Mouse (Mus musculus) cerebral cortex, adult 2 months (tissue): Measurements from ENCODE around the gene Gnb4.

ENCODE experiments used
- WGBS: fragments of 180-500 bp; shearing (Covaris S2); methylation state at CpG from one replicate; pipeline ENCODE4 v1.1.7; 2018; 5-methylcytosine and 5-hydroxymethylcytosine counted together

The Gnb4 gene

DNA sequence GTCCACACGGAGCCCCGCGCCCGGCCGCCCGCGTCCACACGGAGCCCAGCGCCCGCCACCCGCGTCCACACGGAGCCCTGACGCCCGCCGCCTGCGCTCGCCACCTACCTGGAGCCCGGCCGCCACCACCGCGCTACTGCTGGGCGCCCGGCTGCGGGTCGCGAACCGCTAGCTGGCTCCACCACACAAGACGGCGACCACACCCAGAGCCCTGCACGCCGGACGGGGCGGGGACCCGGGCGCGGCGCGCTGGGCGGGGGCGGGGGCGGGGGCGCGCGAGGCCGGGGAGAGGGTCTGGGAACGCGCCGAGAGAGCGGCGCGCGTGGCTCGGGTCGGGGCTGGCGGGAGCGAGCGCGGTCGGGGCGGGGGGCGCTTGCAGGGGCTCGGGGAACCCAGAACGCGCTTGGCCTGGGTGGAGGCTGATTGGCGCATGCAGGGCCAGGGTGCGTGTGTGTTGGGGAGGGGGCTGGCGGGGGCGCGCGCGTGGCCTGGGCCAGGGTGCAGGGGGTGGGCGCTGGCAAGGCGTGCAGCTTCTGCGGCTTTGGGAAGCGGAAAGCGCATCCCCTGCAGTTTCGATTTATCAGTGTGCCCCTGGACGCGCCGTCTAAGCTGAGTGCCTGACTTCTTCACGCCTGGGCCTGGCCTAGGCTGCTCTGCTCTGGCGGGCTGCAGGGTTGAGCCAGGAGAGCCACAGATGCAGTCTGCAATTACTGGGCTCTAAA is at the start of gene Gnb4:
Gnb4 (minus strand) TSS at position 255 of the 722 bp plus-strand sequence.
- 3% methylated on average over 76 of the region's 83 CpGs for WGBS

DNA sequence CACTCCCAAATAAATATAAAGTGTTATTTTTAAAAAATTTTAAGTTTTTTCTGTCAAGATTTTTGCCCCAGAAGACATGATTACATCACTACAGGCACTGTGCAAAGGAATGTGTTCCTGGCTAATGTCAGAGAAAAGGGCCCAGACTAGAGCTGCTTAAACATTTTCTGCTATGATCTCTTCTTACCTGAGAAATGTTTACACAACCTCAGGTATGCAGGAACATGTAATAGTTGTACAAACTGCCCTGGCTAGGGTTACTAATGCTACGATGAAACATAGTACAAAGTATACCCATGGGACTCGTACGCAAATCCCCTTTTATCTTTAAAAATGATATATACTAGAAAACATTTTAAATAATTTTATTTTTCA is 45.2 kb upstream of the Gnb4 start:
- WGBS: 97% methylated on average over 3 of the region's 3 CpGs

DNA sequence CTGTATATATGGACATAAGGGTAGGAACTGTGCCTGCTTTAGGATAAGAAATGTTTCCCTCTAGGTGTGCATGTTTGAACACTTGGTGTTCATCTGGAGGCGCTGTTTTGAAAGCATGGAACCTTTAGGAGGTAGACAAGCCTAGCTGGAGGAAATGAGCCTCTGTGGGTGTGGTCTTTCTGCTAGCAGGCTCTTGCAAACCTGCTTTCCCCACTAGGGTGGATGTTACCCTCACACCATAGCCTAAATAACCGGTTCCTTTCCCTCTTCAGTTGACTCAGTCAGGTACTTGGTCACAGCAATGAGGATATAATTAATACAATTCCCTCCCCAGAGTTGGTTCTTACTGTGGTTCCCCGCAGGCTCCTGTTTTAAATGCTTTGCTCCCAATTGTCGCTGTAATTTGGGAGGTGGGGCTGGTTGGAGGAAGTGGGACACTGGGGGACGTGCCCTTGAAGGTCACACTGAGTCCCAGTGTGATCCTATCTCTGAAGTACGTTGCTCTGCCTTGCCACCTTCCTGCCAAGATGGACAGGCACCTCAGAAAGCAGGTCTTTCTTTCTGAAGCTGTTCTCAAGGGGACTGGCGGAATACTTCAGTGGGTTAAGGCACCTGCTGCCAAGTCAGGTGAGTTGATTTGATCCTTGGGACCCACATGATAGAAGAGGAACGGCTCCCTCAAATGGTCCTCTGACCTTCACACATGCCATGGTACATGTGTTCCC is 44.6 kb upstream of the Gnb4 start:
- 76% methylated on average over 8 of the region's 8 CpGs for WGBS

DNA sequence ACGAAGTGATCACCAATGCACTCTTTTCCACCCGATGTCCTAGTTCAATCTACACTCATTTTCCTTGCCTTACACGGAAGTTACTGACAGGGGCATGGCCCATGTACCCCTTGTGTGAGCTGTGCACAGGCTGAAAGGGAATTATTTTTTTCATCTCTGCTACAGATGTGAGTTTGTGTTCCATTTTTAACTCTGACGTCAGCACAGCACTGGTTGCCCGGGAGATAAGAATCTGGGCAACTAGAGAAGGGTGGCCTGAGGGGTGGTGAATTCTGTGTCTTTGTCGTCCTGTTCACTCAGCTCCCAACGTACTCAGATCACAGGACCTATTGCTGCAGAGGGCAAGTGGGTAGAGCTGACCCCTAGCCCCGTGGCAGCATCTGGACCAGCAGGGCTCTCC is 43.9 kb upstream of the Gnb4 start:
- WGBS: 51% methylated on average over 8 of the region's 8 CpGs

DNA sequence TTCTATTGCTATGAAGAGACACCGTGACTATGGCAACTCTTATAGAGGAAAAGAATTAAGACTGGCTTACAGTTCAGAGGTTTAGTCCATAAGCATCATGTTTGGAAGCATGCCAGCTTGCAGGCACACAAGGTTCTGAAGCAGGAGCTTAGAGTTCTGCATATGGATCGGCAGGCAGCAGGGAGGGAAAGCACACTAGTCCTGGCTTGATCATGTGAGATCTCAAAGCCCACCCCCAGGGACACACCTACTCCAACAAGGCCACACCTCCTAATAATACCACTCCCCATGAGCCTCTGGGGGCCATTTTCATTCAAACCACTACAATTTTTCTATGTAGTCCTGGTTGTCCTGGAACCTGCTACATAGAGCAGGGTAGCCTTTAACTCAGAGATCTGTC is 43.1 kb upstream of the Gnb4 start:
- WGBS: 68% methylated on average over 2 of the region's 2 CpGs

DNA sequence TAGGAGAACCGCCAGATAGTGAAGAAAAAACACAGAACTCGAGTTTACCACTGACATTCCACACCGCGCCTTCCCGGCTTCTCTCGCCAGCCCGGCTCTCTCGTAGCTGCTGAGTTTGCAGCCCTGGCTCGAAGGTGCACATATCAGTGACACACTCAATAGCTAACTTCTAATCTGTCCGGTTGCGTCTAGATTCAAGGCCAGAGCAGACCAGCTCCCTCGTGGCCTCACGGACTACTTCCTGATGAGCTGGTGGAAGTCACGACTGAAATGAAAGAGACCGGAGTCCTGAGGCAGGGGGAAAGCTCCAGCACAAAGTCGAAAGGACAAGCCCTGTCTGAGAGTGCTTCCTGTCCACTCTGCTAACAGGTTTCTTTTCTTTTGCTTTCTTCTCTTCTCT is 42.4 kb upstream of the Gnb4 start:
- 76% methylated on average over 16 of the region's 16 CpGs for WGBS

DNA sequence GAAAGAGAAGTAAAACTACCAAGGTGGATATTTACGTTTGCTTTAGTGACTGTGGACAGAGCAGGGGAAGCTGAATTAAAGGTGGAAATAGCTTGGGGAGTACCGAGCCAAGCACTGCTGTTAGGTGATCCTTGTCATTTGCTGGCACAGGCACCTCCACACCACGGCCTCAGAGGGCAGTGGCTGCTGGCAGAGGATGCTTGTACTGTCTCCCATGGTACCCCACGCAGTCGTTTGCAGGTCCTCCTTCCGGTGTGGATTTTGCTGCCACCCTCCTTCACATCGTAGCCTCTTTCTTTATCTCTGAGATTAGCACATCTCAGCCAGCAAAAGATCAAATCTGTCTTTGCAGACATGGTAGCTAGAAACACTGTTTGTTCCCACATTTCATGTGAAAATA is 42.0 kb upstream of the Gnb4 start:
- 60% methylated on average over 7 of the region's 7 CpGs for WGBS

DNA sequence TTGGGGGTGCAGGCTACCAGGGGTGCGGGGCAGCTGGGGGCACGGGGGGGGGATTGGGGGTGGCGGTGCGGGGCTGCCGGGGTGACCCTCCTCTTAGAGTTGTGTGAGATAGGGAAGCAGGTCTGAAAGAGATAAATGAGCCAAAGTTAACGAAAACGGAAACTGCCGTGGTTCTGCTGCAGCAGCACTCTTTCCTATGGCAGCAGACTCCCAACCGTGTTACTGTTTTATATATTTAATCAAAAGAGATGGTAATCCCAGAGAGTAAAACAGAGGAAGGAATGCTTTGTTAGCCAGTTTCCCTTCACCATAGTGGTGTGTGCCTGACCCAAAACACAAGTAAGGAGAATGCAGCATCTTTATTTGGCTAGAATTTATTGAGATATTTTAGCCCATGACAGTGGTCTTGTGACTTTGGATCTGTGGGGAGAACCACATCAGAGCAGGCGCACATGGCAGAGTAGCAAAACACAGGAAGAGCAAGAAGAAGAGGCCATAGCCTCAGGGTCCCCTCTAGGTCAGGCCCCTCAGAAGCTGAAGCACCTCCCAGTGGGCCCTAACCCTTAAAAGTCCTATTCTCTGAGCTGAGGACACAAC is 40.1 kb upstream of the Gnb4 start:
- 58% methylated on average over 10 of the region's 10 CpGs for WGBS

DNA sequence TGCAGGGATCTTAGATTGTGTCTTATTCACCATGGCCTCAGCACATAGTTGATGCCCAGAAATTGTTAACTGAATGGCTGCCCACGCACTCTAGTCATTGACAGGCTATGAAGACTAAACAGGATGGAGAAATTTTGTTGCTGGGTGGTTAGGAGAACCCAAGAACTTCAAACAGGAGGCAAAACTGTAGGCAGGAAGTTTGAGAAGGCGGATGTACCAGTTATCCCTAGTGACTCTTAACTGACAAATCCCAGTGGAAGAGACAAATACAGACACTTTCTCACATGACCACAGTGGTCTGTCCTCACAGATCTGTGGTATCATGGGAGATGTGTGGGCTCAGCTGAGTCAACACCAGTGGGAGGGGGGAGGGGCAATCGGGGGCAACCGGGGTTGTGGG is 39.6 kb upstream of the Gnb4 start:
- 70% methylated on average over 4 of the region's 4 CpGs for WGBS

DNA sequence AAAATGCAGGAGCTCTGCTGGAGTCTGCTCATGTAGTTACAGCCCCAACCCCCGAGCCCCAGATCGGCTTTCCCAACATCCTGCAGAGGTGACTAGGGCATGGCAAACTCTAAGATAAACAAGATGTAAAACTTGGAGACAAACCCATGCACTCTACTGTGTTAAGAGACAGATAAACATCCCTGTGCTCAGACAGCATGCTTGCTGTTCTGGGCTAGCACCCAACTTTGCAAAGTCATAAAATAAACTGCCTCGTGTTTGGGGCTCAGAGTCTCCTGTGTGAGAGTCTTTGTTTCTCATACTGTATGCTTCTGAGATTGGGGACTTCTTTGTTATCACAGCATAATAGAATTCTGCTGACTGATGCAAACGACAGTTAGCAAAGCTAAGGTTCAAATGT is 36.4 kb upstream of the Gnb4 start:
- WGBS: 59% methylated on average over 4 of the region's 4 CpGs

DNA sequence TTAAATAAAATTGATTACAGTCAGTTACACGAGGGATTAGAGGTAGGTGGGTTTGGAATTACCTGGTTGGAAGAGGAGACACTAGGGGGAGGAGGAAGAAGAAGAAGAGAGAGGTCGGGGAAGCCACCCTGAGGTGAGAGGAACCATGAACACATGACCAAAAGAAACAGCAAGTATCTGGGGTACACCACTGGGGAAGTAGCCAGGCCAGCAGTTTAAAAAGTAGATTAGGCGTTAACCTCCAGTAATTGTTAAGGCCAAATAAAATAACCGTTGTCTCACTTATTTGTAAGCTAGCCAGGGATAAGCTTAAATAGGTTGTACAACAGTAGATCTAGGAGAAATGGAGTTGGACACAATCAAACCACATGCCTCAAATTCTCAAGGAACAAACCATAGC is 32.9 kb upstream of the Gnb4 start:
- WGBS: 86% methylated on average over 4 of the region's 4 CpGs

DNA sequence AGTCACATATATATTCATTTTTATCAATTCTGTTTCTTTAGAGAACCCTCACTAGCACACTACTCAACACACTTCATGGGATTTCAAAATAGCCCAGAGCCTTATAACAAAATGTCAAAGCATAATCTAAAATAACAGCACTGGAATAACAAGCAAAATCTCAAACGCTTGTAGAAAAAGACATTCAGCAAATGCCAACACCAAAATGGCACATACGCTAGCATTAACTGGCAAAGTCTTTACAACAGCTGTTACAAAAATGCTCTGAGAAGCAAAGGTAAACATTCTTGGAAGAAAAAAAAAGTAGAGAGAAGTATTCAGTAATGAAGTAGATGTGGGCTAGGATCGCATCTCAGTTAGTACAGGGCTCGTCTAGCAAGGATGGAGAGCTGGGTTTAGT is 30.5 kb upstream of the Gnb4 start:
- 67% methylated on average over 4 of the region's 4 CpGs for WGBS

DNA sequence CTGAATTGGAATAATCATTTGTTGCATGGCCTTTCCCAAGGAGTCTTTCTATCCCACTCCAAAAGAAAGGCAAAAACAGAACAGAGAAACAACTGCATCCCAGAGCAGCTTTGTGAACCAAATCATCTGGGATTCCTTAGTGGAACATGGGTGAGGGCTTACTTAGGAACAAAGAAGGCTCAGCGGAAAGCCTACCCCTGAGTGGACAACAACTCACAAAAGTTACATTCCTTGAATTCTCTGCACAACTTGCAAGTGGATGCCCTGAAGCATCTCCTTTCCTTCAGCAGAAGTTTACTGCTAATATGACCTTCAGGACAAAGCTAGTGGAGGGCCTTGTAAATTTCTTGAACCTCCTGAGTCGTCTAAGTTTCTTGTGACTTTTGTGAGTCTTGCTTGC is 28.4 kb upstream of the Gnb4 start:
- WGBS: 80% methylated on average over 2 of the region's 2 CpGs

DNA sequence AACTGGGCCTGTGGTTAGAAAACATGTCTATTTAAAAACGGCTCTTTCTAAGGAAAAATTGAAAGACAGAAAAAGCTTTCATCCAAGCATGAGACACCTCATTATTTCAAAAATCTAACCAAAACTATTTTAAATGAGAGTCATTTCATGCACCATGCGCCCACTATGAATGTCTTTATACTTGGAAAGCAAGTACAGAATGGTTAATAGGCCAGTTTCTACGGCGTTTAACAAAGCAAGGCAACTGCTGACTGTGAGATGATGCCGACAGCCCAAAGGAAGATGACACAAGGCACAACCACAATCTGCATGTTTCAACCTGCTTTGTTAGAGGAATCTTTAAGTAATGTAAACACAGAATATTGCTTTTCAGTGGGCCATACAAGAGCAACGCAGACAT is 25.7 kb upstream of the Gnb4 start:
- 43% methylated on average over 6 of the region's 6 CpGs for WGBS

DNA sequence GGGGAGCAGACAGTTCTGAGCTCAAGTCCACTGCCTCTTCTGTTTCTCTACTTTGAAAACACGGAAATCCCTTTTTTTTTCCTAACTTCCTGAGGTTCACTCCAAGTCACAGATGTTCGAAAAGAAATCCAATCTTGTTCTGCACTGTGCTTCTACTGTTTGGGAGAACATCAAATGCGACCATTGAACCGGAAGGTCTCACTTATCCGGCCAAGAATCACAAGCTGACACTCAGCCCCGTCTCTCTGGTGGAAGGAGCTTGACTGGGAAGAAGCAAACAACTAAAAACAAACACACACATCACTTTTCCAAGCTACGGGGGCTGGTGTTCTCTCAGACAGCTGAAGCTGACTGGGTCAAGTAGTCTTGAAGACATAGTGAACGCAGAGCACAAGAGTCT is 21.9 kb upstream of the Gnb4 start:
- 54% methylated on average over 8 of the region's 8 CpGs for whole genome bisulfite sequencing

DNA sequence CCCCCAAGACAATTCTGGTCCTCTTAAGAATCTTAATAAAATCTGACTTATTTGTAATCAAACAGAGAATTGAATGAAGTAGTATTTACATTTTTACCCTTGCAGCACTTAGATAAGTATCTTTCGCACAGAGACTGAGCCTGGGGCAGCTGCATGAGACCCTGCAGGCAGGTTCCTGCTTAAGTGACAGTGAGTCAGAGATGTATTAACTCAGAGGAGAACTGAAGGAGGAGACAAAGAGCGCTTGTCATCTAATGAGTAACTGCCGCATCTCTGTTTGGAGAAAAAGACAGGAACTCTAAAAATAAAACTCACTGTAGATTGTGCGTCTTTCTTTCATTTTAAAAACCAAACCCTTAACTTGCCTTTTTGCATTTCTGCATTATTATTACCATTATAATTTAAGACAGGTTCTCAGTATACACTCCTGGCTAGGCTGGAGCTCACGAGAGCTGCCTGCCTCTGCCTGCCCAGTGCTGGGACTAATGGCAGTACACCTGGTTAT is 16.4 kb upstream of the Gnb4 start:
- 56% methylated on average over 5 of the region's 5 CpGs for WGBS

DNA sequence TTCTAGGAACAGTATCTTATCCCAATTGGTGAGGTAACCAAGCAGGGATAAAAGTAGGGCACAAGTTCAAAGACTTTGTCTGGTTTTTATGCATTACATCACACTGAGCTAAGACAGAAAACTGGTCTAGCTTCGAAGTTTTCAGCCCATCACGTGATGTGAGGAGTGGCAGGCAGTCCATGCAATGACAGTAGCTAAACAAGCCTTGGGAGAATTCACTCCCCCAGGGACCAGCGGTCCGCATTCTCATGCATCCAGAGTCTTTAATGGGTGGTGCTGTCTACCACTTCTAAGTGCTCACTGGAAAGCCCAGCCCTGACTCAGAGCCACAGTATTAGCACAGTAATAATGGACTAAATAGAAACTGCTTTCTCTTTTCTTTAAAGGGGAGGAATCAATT is 13.8 kb upstream of the Gnb4 start:
- WGBS: 72% methylated on average over 4 of the region's 4 CpGs

DNA sequence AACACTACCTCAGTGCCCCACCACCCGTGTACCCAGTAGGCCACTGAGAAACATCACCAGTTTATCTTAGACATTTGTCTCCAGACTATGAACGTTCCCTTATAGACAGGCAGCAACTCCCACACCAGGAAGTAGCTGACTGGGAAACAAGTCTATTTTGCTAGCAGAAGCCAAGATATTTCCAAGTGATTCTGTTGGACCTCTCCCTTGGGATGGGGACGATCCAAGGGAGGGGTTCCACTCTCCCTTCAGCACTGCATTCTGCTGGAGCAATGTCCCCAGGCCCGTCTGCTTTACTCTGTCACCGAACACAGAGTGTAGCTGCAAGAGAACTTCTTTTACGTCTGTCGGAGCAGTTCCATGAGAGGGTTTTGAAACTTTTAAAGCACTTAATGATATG is 11.8 kb upstream of the Gnb4 start:
- WGBS: 76% methylated on average over 7 of the region's 7 CpGs

DNA sequence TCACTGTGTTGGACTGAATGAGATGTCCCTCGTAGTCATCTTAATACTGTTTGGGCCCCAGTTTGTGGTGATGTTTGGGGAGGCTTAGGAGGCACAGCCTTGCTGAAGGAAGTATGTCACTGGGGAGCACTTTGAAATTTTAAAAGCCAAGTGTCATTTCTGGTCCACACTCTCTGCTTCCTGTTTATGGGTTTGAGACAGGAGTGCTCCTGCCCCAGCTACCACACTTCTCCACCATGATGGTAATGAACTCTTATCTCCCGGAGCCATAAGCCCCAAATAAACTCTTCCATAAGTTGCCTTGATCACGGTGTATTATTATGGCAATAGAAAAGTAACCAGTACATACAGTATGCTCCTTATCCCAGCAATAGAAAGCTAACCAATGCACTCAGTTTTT is 5.7 kb upstream of the Gnb4 start:
- 94% methylated on average over 3 of the region's 3 CpGs for WGBS

DNA sequence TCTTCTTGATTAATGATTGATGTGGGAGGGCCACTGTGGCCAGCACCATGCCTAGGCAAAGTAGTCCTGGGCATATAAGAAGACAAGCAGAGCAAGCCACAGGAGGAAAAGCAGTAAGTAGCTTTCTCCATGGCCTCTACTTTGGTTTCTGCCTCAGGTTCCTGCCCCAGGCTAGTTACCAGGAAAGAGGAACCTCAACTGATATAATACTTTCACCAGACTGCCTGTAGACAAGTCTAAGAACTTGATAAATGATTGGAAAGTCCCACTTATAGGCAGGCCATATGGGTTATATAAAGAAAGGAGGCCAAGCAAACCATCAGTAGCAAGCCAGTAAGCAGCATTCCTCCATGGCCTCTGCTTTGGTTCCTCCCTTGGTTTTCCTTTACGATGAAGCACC is 5.3 kb upstream of the Gnb4 start:
- 100% methylated on average over 1 of the region's 1 CpGs for WGBS

DNA sequence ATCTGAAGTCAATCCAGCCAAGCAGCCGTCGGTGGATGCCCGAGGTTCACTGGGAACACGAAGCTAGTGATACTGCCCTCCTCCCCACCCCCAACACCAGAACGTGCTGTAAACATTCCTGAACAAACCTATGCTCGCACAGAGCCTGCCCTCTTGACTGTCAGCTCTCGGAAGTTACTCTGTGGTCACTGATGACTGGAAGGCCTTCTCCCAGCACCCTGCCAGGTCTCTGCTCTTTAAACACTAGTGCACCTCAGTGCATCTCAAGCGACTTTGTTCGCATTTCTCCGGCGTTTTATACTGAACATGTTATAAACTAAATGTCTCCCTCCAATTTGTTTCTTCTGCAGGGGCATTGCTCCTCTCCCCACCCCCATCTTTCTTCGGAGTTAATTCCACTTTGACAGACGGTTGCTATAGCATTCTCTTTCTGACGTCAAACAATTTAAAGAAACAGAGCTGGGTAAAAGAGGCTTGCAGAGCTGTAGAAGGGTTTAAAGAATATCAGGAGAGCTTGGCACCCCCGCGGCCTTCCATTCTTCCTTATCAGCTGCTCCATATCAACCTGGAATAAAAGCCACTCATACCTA is 763 bp upstream of the Gnb4 start:
- 31% methylated on average over 16 of the region's 16 CpGs for WGBS

DNA sequence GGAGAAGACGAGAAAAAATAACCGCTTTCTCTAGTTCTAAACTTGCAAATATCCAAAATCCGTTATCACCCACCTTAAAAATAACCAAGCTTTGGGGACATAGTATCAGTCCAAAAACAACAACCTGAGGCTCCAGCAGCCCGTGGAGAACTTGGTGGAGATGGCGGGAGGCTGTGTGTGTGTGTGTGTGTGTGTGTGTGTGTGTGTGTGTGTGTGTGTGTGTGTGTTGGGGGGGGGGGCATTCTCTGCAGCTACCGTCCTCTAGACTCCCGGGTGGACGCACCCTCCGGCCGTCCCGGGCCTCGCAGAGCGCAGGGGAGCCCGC is 417 bp downstream of the Gnb4 start:
- WGBS: 12% methylated on average over 5 of the region's 14 CpGs

DNA sequence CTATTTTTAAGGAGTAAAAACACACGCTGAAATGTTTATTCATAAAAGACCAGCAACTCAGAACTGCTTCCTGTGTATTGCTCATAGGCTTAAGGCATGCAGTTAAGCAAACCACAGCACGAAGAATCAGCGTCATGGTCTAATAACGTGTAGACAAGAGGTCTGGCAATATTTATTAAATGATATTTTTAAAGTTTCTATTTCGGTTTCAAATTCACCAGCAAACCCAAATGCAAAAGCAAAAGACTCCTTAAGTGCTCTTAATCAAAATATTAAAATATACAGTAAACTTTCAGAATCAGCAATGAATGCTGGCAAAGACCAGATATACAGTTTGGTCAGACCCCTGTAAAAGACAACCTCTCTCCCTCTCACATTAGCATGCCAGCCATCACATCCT is 1.0 kb downstream of the Gnb4 start:
- WGBS: 32% methylated on average over 5 of the region's 5 CpGs
